Mouse (Mus musculus): Measurements from ENCODE around the gene Thra. TPM values are rescaled to one million over a fixed set of nuclear protein-coding genes. Genes with fewer than 3 reads are reported as not detected.

Gene Thra
- total and polyA plus RNA-seq, 3 experiments, result 22.0 to 50.9 TPM; not detected in 1

DNA sequence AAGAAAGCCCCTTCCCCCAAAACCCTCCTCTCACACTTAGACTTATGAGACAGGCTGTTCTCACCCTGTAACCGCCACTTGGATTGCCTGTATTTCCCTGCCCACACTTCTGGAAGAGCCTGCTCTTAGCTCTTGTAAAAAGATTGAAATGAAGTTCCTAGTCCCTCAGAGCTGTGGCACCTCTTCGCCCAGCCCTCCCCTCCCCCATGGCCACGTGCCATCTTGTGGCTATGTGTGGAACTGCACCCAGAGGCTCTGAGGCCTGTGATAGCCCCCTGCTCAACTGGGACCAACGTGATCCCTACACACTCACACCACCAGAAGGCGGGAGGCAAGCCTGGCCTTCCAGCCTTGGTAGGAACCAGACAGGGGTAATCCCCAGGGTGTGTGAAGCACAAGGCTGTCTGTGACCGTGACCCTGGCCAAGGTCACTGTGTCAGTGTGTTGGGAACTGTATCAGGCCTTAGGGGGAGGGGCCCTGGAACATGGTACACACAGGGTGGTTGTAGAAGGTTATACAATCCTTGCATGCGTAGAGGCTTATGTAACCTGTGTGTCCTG lies 14.3 kb downstream of the Thra start (continued):
- TF ChIP-seq TAL1 (IDR thresholded peaks at IDR 0.05; ENCODE audit: low read length), result no peak
- peak; percentile 92 to 95 (median 95) for TF ChIP-seq CTCF (IDR thresholded peaks at IDR 0.05 in 2 of 3, conservative IDR thresholded peaks at IDR 0.05 in 1 of 3; ENCODE audit: control insufficient read depth in 1 of 3, insufficient read depth in 1 of 3, low read depth in 2 of 3, low read length in 3 of 3, poor library complexity in 1 of 3, severe bottlenecking in 1 of 3)
- TF ChIP-seq SMC3 (IDR thresholded peaks at IDR 0.05; ENCODE audit: low read depth, low read length), result peak; percentile 82
- peak; percentile 40 for TF ChIP-seq ZC3H11A (IDR thresholded peaks at IDR 0.05; ENCODE audit: low read depth, low read length)
- TF ChIP-seq GATA1 (IDR thresholded peaks at IDR 0.05; ENCODE audit: low read depth, low read length), result peak; percentile 18; the same call in 1 of the 2 replicates
- peak; percentile 64 for TF ChIP-seq HCFC1 (IDR thresholded peaks at IDR 0.05; ENCODE audit: low read depth, low read length)
- TF ChIP-seq MAX (IDR thresholded peaks at IDR 0.05; ENCODE audit: low read length), result peak; percentile 88
- 0 out of 2 replicates have a peak, but pooled peaks have one; percentile 14 for TF ChIP-seq ZNF384 (IDR thresholded peaks at IDR 0.05; ENCODE audit: low read depth, low read length)
- no peak for TF ChIP-seq RCOR1 (IDR thresholded peaks at IDR 0.05; ENCODE audit: low read depth, low read length)
- TF ChIP-seq USF2 (IDR thresholded peaks at IDR 0.05; ENCODE audit: borderline replicate concordance in 1 of 2, insufficient read depth in 1 of 2, low read depth in 1 of 2, low read length in 2 of 2), result peak in 1 of 2 experiments; percentile 35; a peak in 1 of 4 replicates
- no peak for TF ChIP-seq POLR2AphosphoS5 (IDR thresholded peaks at IDR 0.05; ENCODE audit: borderline replicate concordance, low read depth, low read length)
- no peak for TF ChIP-seq TBP (IDR thresholded peaks at IDR 0.05; ENCODE audit: low read depth, low read length)
- TF ChIP-seq CHD2 (IDR thresholded peaks at IDR 0.05; ENCODE audit: low read length), result peak; percentile 90

DNA sequence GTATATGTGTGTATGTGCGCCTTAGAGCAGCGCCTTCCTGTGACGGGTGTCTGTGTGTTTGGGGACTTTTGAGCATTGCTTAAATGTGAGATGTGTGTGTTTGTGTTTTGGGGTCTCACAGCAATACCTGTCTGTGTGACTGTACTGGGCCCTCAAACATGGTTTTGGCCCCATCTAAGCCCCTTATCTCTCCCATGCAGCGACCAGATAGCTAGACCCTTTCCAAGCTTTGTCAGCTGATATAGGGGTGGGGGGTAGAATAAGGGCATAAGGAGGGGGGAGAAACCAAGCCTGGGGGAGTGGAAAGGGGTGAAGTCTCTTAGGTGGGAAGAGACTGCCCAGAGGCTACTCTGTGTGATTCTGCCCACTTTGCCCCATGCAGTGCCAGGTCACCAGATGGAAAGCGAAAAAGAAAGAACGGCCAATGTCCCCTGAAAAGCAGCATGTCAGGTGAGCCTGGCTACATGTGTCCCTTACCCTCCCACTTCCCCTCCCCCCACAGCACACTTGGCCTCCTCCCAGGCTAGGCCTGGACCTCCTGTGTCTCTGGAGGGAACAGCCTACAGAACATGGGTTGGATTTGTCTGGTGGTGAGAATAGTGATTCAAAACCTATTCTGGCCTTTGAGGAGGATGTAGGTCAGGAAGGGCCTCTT lies 15.4 kb downstream of the Thra start:
- Histone ChIP-seq H3K9me3 (replicated peaks; ENCODE audit: insufficient read depth, low read length) (no peaks in the 10 kb centered on the region), H3K36me3 (ENCODE audit: control insufficient read depth in 1 of 2, insufficient read depth in 2 of 2, low read length in 2 of 2) (peaks cover 0 to 42% of the 10 kb centered on the region in 2 experiments; a peak in 3 of 4 replicates), H3K9ac (ENCODE audit: control insufficient read depth, low read depth, low read length, poor library complexity, severe bottlenecking) (no peak overlapping the region; the same call in 1 of the 2 replicates), H3K27me3 (ENCODE audit: control insufficient read depth in 1 of 2, insufficient read depth in 2 of 2, low read length in 2 of 2) (no peaks in the 10 kb centered on the region), H3K4me3 (ENCODE audit: control insufficient read depth in 1 of 2, insufficient read depth in 1 of 2, low read depth in 2 of 2, low read length in 2 of 2) (no peak overlapping the region), H3K4me1 (ENCODE audit: control insufficient read depth in 1 of 2, insufficient read depth in 2 of 2, low read length in 2 of 2) (peaks cover 41 to 48% of the 10 kb centered on the region in 2 experiments), H3K79me2 (ENCODE audit: control insufficient read depth, insufficient read depth, low read length, poor library complexity) (peaks cover 6% of the 10 kb centered on the region), H3K27ac (ENCODE audit: control insufficient read depth, low read depth, low read length) (no peak overlapping the region)
- DNase-seq (ENCODE audit: low read depth, low spot score), result no peak
- TF ChIP-seq SMC3 (IDR thresholded peaks at IDR 0.05; ENCODE audit: low read depth, low read length), result no peak
- TF ChIP-seq TCF12 (IDR thresholded peaks at IDR 0.05; ENCODE audit: low read depth, low read length), result peak; percentile 91
- TF ChIP-seq CTCF (IDR thresholded peaks at IDR 0.05 in 2 of 3, conservative IDR thresholded peaks at IDR 0.05 in 1 of 3; ENCODE audit: control insufficient read depth in 1 of 3, insufficient read depth in 1 of 3, low read depth in 2 of 3, low read length in 3 of 3, poor library complexity in 1 of 3, severe bottlenecking in 1 of 3), result no peak
- TF ChIP-seq GABPA (IDR thresholded peaks at IDR 0.05; ENCODE audit: low read depth, low read length), result no peak
- no peak for TF ChIP-seq MYC (IDR thresholded peaks at IDR 0.05; ENCODE audit: low read depth, low read length)
- peak; percentile 78 to 85 for TF ChIP-seq EP300 (IDR thresholded peaks at IDR 0.05; ENCODE audit: low read depth in 1 of 2, low read length in 2 of 2)
- TF ChIP-seq USF2 (IDR thresholded peaks at IDR 0.05; ENCODE audit: borderline replicate concordance in 1 of 2, insufficient read depth in 1 of 2, low read depth in 1 of 2, low read length in 2 of 2), result no peak
- no peak for TF ChIP-seq BHLHE40 (IDR thresholded peaks at IDR 0.05; ENCODE audit: borderline replicate concordance, low read depth, low read length)
- TF ChIP-seq NRF1 (IDR thresholded peaks at IDR 0.05; ENCODE audit: insufficient read depth, low read depth, low read length, poor library complexity, severe bottlenecking), result no peak
- no peak for TF ChIP-seq KAT2A (conservative IDR thresholded peaks at IDR 0.05; ENCODE audit: low read depth, low read length)
- no peak for TF ChIP-seq MEF2A (IDR thresholded peaks at IDR 0.05; ENCODE audit: extremely low read depth, insufficient replicate concordance, low read depth, low read length, poor library complexity, severe bottlenecking)
- no peak for TF ChIP-seq CHD1 (IDR thresholded peaks at IDR 0.05; ENCODE audit: low read depth, low read length)
- no peak for TF ChIP-seq UBTF (IDR thresholded peaks at IDR 0.05; ENCODE audit: borderline replicate concordance, insufficient read depth, low read depth, low read length)
- no peak for TF ChIP-seq ZNF384 (IDR thresholded peaks at IDR 0.05; ENCODE audit: low read depth, low read length)
- TF ChIP-seq MAFK (IDR thresholded peaks at IDR 0.05; ENCODE audit: borderline replicate concordance, low read depth, low read length), result no peak
- TF ChIP-seq E2F4 (IDR thresholded peaks at IDR 0.05; ENCODE audit: borderline replicate concordance, low read depth, low read length), result no peak
- TF ChIP-seq USF1 (IDR thresholded peaks at IDR 0.05; ENCODE audit: low read depth, low read length), result peak; percentile 63; the same call in 1 of the 2 replicates
- no peak for TF ChIP-seq POLR2AphosphoS5 (IDR thresholded peaks at IDR 0.05; ENCODE audit: borderline replicate concordance, low read depth, low read length)
- TF ChIP-seq ZKSCAN1 (IDR thresholded peaks at IDR 0.05; ENCODE audit: low read depth, low read length), result no peak
- TF ChIP-seq TBP (IDR thresholded peaks at IDR 0.05; ENCODE audit: low read depth, low read length), result no peak
- TF ChIP-seq TAL1 (IDR thresholded peaks at IDR 0.05; ENCODE audit: low read length), result peak; percentile 18
- TF ChIP-seq ZC3H11A (IDR thresholded peaks at IDR 0.05; ENCODE audit: low read depth, low read length), result no peak
- no peak for TF ChIP-seq POLR2A (IDR thresholded peaks at IDR 0.05; ENCODE audit: control insufficient read depth in 1 of 2, insufficient read depth in 1 of 2, low read depth in 1 of 2, low read length in 2 of 2, poor library complexity in 1 of 2)
- peak; percentile 82 for TF ChIP-seq GATA1 (IDR thresholded peaks at IDR 0.05; ENCODE audit: low read depth, low read length)
- TF ChIP-seq RCOR1 (IDR thresholded peaks at IDR 0.05; ENCODE audit: low read depth, low read length), result 0 out of 2 replicates have a peak, but pooled peaks have one; percentile 25
- TF ChIP-seq SIN3A (IDR thresholded peaks at IDR 0.05; ENCODE audit: low read length), result peak; percentile 57; the same call in 1 of the 2 replicates

All from MEL (cell line).